Mouse (Mus musculus) hindbrain, embryonic 12.5 days (tissue): ENCODE measurements at regions not wholly inside any gene's neighbourhood (a gene's known extent, or its start where the extent isn't known, plus 50 kb on each side); places are given as distances from the start of the nearest gene placed in this dataset.

ENCODE experiments used
- ATAC-seq: fragments of 200-750 bp; cut with Nextera tagmentation; 2 replicates; pipeline ENCODE4 v1.8.0; 2017; ENCODE audit warnings: moderate TSS enrichment; ENCODE audit not compliant: low FRiP score
- H3K27ac ChIP-seq: fragments of 300-500 bp; sonication (generic); 2 replicates; pipeline ENCODE4 v1.5.1; 2016; ENCODE audit warnings: mild to moderate bottlenecking
- H3K27me3 ChIP-seq: fragments of 300-500 bp; sonication (generic); 2 replicates; pipeline ENCODE4 v1.6.1; 2016; ENCODE audit warnings: mild to moderate bottlenecking
- H3K36me3 ChIP-seq: fragments of 300-500 bp; sonication (generic); 2 replicates; pipeline ENCODE4 v1.6.1; 2016; ENCODE audit warnings: mild to moderate bottlenecking
- H3K4me1 ChIP-seq: fragments of 300-500 bp; sonication (generic); 2 replicates; pipeline ENCODE4 v1.6.1; 2016
- H3K4me2 ChIP-seq: fragments of 300-500 bp; sonication (generic); replicated peaks from 2 replicates; pipeline ENCODE4 v1.6.1; 2016; ENCODE audit warnings: mild to moderate bottlenecking
- H3K4me3 ChIP-seq: fragments of 300-500 bp; sonication (generic); 2 replicates; pipeline ENCODE4 v1.5.1; 2016; ENCODE audit warnings: mild to moderate bottlenecking
- H3K9ac ChIP-seq: fragments of 300-500 bp; sonication (generic); 2 replicates; pipeline ENCODE4 v1.6.1; 2016; ENCODE audit warnings: mild to moderate bottlenecking, moderate library complexity
- H3K9me3 ChIP-seq: fragments of 300-500 bp; sonication (generic); replicated peaks from 2 replicates; pipeline ENCODE4 v1.6.1; 2016; ENCODE audit warnings: mild to moderate bottlenecking
- whole genome bisulfite sequencing: fragments of 180-500 bp; shearing (Covaris S2); methylation state at CpG from one replicate; pipeline ENCODE4 v1.1.7; 2016; 5-methylcytosine and 5-hydroxymethylcytosine counted together

GRCm38 (mm10) chr7:145029124-145029523 is 89.4 kb upstream of the Ccnd1 start:
- Histone ChIP-seq H3K4me1 (peaks cover 10% of the 10 kb centered on the region; the same call in 1 of the 2 replicates), H3K36me3 (no peaks in the 10 kb centered on the region), H3K4me2 (no peak overlapping the region), H3K4me3 (no peak overlapping the region), H3K9ac (no peak overlapping the region), H3K27me3 (peaks cover 11% of the 10 kb centered on the region; the same call in 1 of the 2 replicates), H3K27ac (no peak overlapping the region), H3K9me3 (no peaks in the 10 kb centered on the region)
- 38% methylated on average over 4 of the region's 4 CpGs for WGBS
- no peak for ATAC-seq

- Histone ChIP-seq H3K36me3 (no peaks in the 10 kb centered on the region), H3K27me3 (peaks cover 8% of the 10 kb centered on the region; the same call in 1 of the 2 replicates), H3K9me3 (no peaks in the 10 kb centered on the region), H3K9ac (no peak overlapping the region), H3K27ac (no peak overlapping the region), H3K4me2 (no peak overlapping the region), H3K4me1 (peaks cover 9% of the 10 kb centered on the region; the same call in 1 of the 2 replicates), H3K4me3 (no peak overlapping the region)
- no peak for ATAC-seq
- 79% methylated on average over 4 of the region's 4 CpGs for WGBS
Observed at GRCm38 (mm10) chr7:145027061-145027460, 87.3 kb upstream of the Ccnd1 start.

- Histone ChIP-seq H3K4me2 (no peak overlapping the region), H3K4me1 (0 out of 2 replicates have a peak, but pooled peaks cover 5% of the 10 kb centered on the region), H3K9ac (no peak overlapping the region), H3K36me3 (no peaks in the 10 kb centered on the region), H3K9me3 (no peaks in the 10 kb centered on the region), H3K4me3 (no peak overlapping the region), H3K27me3 (peaks cover 7% of the 10 kb centered on the region; the same call in 1 of the 2 replicates), H3K27ac (no peak overlapping the region)
- ATAC-seq: no peak
- 84% methylated on average over 5 of the region's 5 CpGs for WGBS
Observed at GRCm38 (mm10) chr7:145026014-145026285, 86.2 kb upstream of the Ccnd1 start.

GRCm38 (mm10) chr7:145025186-145026013 is 85.7 kb upstream of the Ccnd1 start:
- 47% methylated on average over 6 of the region's 6 CpGs for WGBS
- Histone ChIP-seq H3K9me3 (no peaks in the 10 kb centered on the region), H3K27me3 (peaks cover 7% of the 10 kb centered on the region; the same call in 1 of the 2 replicates)

GRCm38 (mm10) chr7:145024651-145025050 is 84.9 kb upstream of the Ccnd1 start:
- no peak for ATAC-seq
- H3K27me3 ChIP-seq: peaks cover 2% of the 10 kb centered on the region; the same call in 1 of the 2 replicates
- H3K4me2 ChIP-seq: no peak overlapping the region
- no peak overlapping the region for H3K9ac ChIP-seq
- no peak overlapping the region for H3K27ac ChIP-seq
- no peaks in the 10 kb centered on the region for H3K9me3 ChIP-seq
- H3K36me3 ChIP-seq: no peaks in the 10 kb centered on the region
- H3K4me3 ChIP-seq: no peak overlapping the region
- no peaks in the 10 kb centered on the region for H3K4me1 ChIP-seq
- 87% methylated on average over 2 of the region's 2 CpGs for WGBS

More at GRCm38 (mm10) chr7:145025186-145026013, 85.7 kb upstream of the Ccnd1 start:
- Histone ChIP-seq H3K4me2 (no peak overlapping the region), H3K36me3 (no peaks in the 10 kb centered on the region), H3K4me3 (no peak overlapping the region), H3K27ac (no peak overlapping the region), H3K9ac (no peak overlapping the region), H3K4me1 (0 out of 2 replicates have a peak, but pooled peaks cover 2% of the 10 kb centered on the region)
- no peak for ATAC-seq

- ATAC-seq: no peak
- no peaks in the 10 kb centered on the region for H3K27me3 ChIP-seq
- no peaks in the 10 kb centered on the region for H3K9me3 ChIP-seq
- H3K9ac ChIP-seq: no peak overlapping the region
- H3K4me2 ChIP-seq: no peak overlapping the region
- H3K36me3 ChIP-seq: no peaks in the 10 kb centered on the region
- 63% methylated on average over 2 of the region's 2 CpGs for WGBS
- H3K27ac ChIP-seq: no peak overlapping the region
- H3K4me3 ChIP-seq: no peak overlapping the region
- H3K4me1 ChIP-seq: peaks cover 11% of the 10 kb centered on the region
Observed at GRCm38 (mm10) chr7:145019137-145019536, 79.4 kb upstream of the Ccnd1 start.

GRCm38 (mm10) chr7:145018149-145018548 is 78.4 kb upstream of the Ccnd1 start:
- Histone ChIP-seq H3K4me2 (no peak overlapping the region), H3K36me3 (no peaks in the 10 kb centered on the region), H3K27ac (no peak overlapping the region), H3K4me1 (peaks cover 11% of the 10 kb centered on the region), H3K9ac (no peak overlapping the region), H3K27me3 (no peaks in the 10 kb centered on the region), H3K4me3 (no peak overlapping the region), H3K9me3 (no peaks in the 10 kb centered on the region)
- ATAC-seq: no peak
- 91% methylated on average over 3 of the region's 3 CpGs for WGBS

GRCm38 (mm10) chr7:145015463-145016085 is 75.8 kb upstream of the Ccnd1 start:
- Histone ChIP-seq H3K4me1 (peaks cover 11% of the 10 kb centered on the region), H3K27ac (no peak overlapping the region), H3K9ac (no peak overlapping the region), H3K4me2 (no peak overlapping the region), H3K27me3 (no peaks in the 10 kb centered on the region), H3K4me3 (no peak overlapping the region), H3K9me3 (0 out of 2 replicates have a peak, but pooled peaks cover 3% of the 10 kb centered on the region), H3K36me3 (no peaks in the 10 kb centered on the region)
- WGBS: 28% methylated on average over 22 of the region's 22 CpGs
- peak; percentile 58; the same call in 1 of the 2 replicates for ATAC-seq

- no peak overlapping the region for H3K9ac ChIP-seq
Observed at GRCm38 (mm10) chr7:145010757-145011156, 71.0 kb upstream of the Ccnd1 start.

GRCm38 (mm10) chr7:145010004-145010403 is 70.3 kb upstream of the Ccnd1 start:
- Histone ChIP-seq H3K27me3 (no peaks in the 10 kb centered on the region; the same call in none of the 2 replicates), H3K36me3 (no peaks in the 10 kb centered on the region), H3K4me1 (no peaks in the 10 kb centered on the region), H3K4me2 (no peak overlapping the region), H3K27ac (no peak overlapping the region), H3K4me3 (no peak overlapping the region), H3K9me3 (0 out of 2 replicates have a peak, but pooled peaks cover 3% of the 10 kb centered on the region), H3K9ac (no peak overlapping the region)
- WGBS: 60% methylated on average over 3 of the region's 3 CpGs
- ATAC-seq: no peak

More at GRCm38 (mm10) chr7:145010757-145011156, 71.0 kb upstream of the Ccnd1 start:
- Histone ChIP-seq H3K27ac (no peak overlapping the region), H3K27me3 (no peaks in the 10 kb centered on the region; the same call in none of the 2 replicates), H3K9me3 (0 out of 2 replicates have a peak, but pooled peaks cover 3% of the 10 kb centered on the region), H3K4me1 (peaks cover 7% of the 10 kb centered on the region), H3K36me3 (no peaks in the 10 kb centered on the region), H3K4me3 (no peak overlapping the region), H3K4me2 (no peak overlapping the region)
- ATAC-seq: no peak
- 48% methylated on average over 4 of the region's 4 CpGs for WGBS

- Histone ChIP-seq H3K36me3 (no peaks in the 10 kb centered on the region), H3K9me3 (0 out of 2 replicates have a peak, but pooled peaks cover 3% of the 10 kb centered on the region), H3K27me3 (no peaks in the 10 kb centered on the region; the same call in none of the 2 replicates), H3K4me2 (no peak overlapping the region), H3K4me3 (no peak overlapping the region), H3K4me1 (no peaks in the 10 kb centered on the region), H3K9ac (no peak overlapping the region), H3K27ac (no peak overlapping the region)
- 78% methylated on average over 7 of the region's 7 CpGs for whole genome bisulfite sequencing
- no peak for ATAC-seq
Observed at GRCm38 (mm10) chr7:145008662-145009333, 69.1 kb upstream of the Ccnd1 start.

GRCm38 (mm10) chr7:145007216-145007615 is 67.5 kb upstream of the Ccnd1 start:
- ATAC-seq: no peak
- Histone ChIP-seq H3K4me2 (no peak overlapping the region), H3K27ac (no peak overlapping the region), H3K27me3 (no peaks in the 10 kb centered on the region; the same call in none of the 2 replicates), H3K9me3 (no peaks in the 10 kb centered on the region), H3K36me3 (no peaks in the 10 kb centered on the region), H3K4me3 (no peak overlapping the region), H3K9ac (no peak overlapping the region), H3K4me1 (no peaks in the 10 kb centered on the region)
- 81% methylated on average over 2 of the region's 2 CpGs for WGBS
